Mouse (Mus musculus): ENCODE measurements at regions not wholly inside any gene's neighbourhood (a gene's known extent, or its start where the extent isn't known, plus 50 kb on each side); places are given as distances from the start of the nearest gene placed in this dataset.
"Not testable (repeated sequence)": the region's sequence is repeated elsewhere in the genome, so short reads cannot be mapped to it uniquely, and the experiment has no call there.

DNA sequence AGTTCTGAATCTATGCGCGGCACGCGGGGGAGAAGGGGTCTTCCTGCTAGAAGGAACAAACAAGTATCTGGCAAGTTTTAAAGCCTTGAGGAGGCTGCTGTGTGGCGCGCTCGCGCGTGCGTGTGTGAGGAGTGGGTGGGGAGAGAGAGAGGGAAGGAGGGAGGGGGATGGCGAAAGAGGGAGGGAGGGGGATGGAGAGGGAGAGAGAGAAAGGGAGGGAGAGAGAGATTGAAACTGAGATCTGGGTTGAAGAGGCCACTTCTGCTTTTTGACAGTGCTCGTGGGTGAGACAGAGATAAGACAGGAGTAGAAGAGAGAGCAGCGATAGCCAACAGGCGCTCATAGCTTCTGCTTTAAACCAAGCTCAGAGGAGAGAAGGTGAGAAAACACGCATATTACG is 166.0 kb upstream of the Rxfp2 start:
- Histone ChIP-seq H3K9ac (replicated peaks) (peak overlapping the region; percentile 14; the same call in 1 of the 2 replicates), H3K4me3 (replicated peaks) (no peak overlapping the region; the same call in 1 of the 2 replicates), H3K9me3 (no peaks in the 10 kb centered on the region), H3K27ac (no peak overlapping the region), H3K27me3 (peaks cover 16% of the 10 kb centered on the region), H3K4me1 (replicated peaks) (0 out of 2 replicates have a peak, but pooled peaks cover 4% of the 10 kb centered on the region), H3K4me2 (peak overlapping the region; percentile 45), H3K36me3 (no peaks in the 10 kb centered on the region)
- ATAC-seq (ENCODE audit: insufficient number of reproducible peaks, insufficient read depth, low FRiP score, low TSS enrichment, low read depth), result no peak
- 43% methylated on average over 16 of the region's 16 CpGs for WGBS

- WGBS, result 97% methylated on average over 1 of the region's 1 CpGs
- no peak for ATAC-seq (ENCODE audit: insufficient number of reproducible peaks, insufficient read depth, low FRiP score, low TSS enrichment, low read depth)
- H3K27ac ChIP-seq, result no peak overlapping the region
- H3K36me3 ChIP-seq, result no peaks in the 10 kb centered on the region
- H3K9ac ChIP-seq (replicated peaks), result no peak overlapping the region
- no peak overlapping the region for H3K4me3 ChIP-seq (replicated peaks)
- 0 out of 2 replicates have a peak, but pooled peaks cover 4% of the 10 kb centered on the region for H3K4me1 ChIP-seq (replicated peaks)
- H3K9me3 ChIP-seq, result no peaks in the 10 kb centered on the region
- no peak overlapping the region for H3K4me2 ChIP-seq
- H3K27me3 ChIP-seq, result peaks cover 16% of the 10 kb centered on the region
Measured at GRCm38 (mm10) chr5:149856101-149856500, 162.4 kb upstream of the Rxfp2 start.

DNA sequence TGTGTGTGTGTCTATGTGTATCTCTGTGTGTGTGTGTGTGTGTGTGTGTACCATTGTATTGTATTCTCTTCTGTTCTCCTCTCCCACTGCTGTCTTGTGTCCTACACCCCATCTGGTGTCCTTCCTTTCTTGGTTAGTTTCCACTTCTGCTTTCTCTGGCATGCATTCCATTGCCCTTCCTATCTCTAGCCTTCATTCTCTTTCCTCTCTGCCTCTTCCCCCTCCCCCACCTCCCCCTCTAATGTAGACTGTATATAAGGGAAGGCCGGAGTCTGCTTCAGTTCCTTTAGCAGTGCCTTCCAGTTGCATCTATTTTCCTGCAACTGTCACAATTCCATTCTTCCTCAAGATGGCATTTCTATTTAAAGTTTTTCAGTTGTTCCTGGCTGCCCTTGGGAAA is 161.5 kb upstream of the Rxfp2 start:
- H3K36me3 ChIP-seq, result no peaks in the 10 kb centered on the region
- H3K27me3 ChIP-seq, result peaks cover 16% of the 10 kb centered on the region
- H3K9me3 ChIP-seq, result no peaks in the 10 kb centered on the region
- no peak overlapping the region for H3K4me3 ChIP-seq (replicated peaks)
- ATAC-seq (ENCODE audit: insufficient number of reproducible peaks, insufficient read depth, low FRiP score, low TSS enrichment, low read depth), result no peak
- no peak overlapping the region for H3K27ac ChIP-seq
- H3K4me2 ChIP-seq, result no peak overlapping the region
- 83% methylated on average over 1 of the region's 1 CpGs for WGBS
- no peak overlapping the region for H3K9ac ChIP-seq (replicated peaks)
- H3K4me1 ChIP-seq (replicated peaks), result 0 out of 2 replicates have a peak, but pooled peaks cover 4% of the 10 kb centered on the region

DNA sequence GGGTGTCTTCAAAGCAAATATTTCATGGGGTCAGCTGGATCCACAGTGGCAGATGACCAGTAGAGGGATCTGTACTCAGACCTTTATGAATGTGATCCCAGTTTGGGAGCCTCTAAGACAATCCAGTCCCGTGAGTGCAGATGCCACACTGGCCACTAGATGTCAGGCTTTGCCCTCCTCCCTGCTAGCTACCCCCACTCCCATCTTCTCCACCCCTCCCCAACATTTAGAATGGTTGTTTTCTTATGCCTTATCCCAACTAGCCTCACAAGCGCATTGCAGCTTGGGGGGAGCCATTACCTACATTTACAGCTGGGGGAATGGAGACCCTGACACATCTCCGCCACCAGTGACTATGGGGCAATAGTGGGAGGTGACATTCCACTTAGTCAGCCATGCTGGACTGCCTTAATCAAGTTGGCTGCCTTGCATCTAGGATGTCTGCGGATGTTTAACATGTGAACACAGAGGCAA is 156.9 kb upstream of the Rxfp2 start:
- ATAC-seq (ENCODE audit: insufficient number of reproducible peaks, insufficient read depth, low FRiP score, low TSS enrichment, low read depth), result 0 out of 2 replicates have a peak, but pooled peaks have one; percentile 68
- Histone ChIP-seq H3K4me1 (replicated peaks) (no peaks in the 10 kb centered on the region; the same call in 1 of the 2 replicates), H3K27ac (no peak overlapping the region), H3K9me3 (no peaks in the 10 kb centered on the region), H3K36me3 (no peaks in the 10 kb centered on the region), H3K9ac (replicated peaks) (no peak overlapping the region), H3K27me3 (no peaks in the 10 kb centered on the region), H3K4me2 (no peak overlapping the region), H3K4me3 (replicated peaks) (no peak overlapping the region)
- WGBS, result 41% methylated on average over 4 of the region's 4 CpGs

- Histone ChIP-seq H3K27ac (no peak overlapping the region), H3K9ac (replicated peaks) (no peak overlapping the region), H3K4me1 (replicated peaks) (no peaks in the 10 kb centered on the region; the same call in 1 of the 2 replicates), H3K4me2 (no peak overlapping the region), H3K9me3 (no peaks in the 10 kb centered on the region), H3K27me3 (no peaks in the 10 kb centered on the region), H3K4me3 (replicated peaks) (no peak overlapping the region), H3K36me3 (no peaks in the 10 kb centered on the region)
- ATAC-seq (ENCODE audit: insufficient number of reproducible peaks, insufficient read depth, low FRiP score, low TSS enrichment, low read depth), result no peak
- WGBS, result 71% methylated on average over 7 of the region's 7 CpGs
Measured at GRCm38 (mm10) chr5:149867926-149868325, 150.5 kb upstream of the Rxfp2 start.

DNA sequence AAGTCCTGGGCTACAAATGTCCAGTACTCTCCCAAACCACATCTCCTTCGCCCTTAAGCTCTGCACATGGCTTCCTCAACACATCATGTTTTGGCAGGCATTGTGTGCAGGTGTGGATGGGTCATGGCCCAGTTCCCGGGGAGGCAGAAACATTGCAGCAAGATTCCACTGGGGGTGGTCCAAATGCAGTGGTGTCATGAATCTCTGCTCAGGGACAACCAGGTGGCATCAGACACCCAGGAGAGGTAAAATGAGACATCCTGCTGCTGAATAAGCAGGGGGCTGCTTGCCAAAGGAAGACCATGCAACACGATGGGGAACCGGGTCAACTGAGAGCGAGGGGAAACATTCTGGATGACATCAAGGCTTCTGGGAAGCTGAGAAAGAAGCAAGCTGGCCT is 149.0 kb upstream of the Rxfp2 start:
- no peak overlapping the region for H3K4me3 ChIP-seq (replicated peaks)
- H3K27me3 ChIP-seq, result no peaks in the 10 kb centered on the region
- H3K4me2 ChIP-seq, result no peak overlapping the region
- 74% methylated on average over 5 of the region's 5 CpGs for WGBS
- no peak overlapping the region for H3K9ac ChIP-seq (replicated peaks)
- no peak overlapping the region for H3K27ac ChIP-seq
- H3K4me1 ChIP-seq (replicated peaks), result no peaks in the 10 kb centered on the region
- ATAC-seq (ENCODE audit: insufficient number of reproducible peaks, insufficient read depth, low FRiP score, low TSS enrichment, low read depth), result no peak
- no peaks in the 10 kb centered on the region for H3K9me3 ChIP-seq
- H3K36me3 ChIP-seq, result no peaks in the 10 kb centered on the region

DNA sequence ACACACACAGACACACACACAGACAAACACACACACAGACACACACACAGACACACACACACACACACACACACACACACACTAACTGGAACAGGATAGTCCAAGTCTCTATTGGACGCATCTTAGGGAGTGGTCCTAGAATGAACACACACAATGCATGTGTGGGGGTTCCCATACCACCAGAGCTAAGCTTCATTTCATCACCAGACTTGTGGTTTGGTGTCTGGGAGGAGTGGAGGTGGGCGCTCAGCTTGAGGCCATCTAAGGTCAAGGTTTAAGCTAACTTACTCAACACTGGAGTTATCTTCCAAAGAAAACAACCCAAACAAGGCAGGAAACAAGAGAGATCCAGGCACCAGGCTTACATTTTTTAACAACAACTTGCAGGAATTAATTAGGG is 147.9 kb upstream of the Rxfp2 start:
- ATAC-seq (ENCODE audit: insufficient number of reproducible peaks, insufficient read depth, low FRiP score, low TSS enrichment, low read depth), result no peak
- no peaks in the 10 kb centered on the region for H3K9me3 ChIP-seq
- H3K36me3 ChIP-seq, result no peaks in the 10 kb centered on the region
- H3K4me1 ChIP-seq (replicated peaks), result no peaks in the 10 kb centered on the region
- H3K4me3 ChIP-seq (replicated peaks), result no peak overlapping the region
- no peaks in the 10 kb centered on the region for H3K27me3 ChIP-seq
- no peak overlapping the region for H3K4me2 ChIP-seq
- H3K27ac ChIP-seq, result no peak overlapping the region
- 92% methylated on average over 2 of the region's 2 CpGs for WGBS
- H3K9ac ChIP-seq (replicated peaks), result no peak overlapping the region

GRCm38 (mm10) chr5:149871521-149871920 is 147.0 kb upstream of the Rxfp2 start:
- Histone ChIP-seq H3K27me3 (no peaks in the 10 kb centered on the region), H3K4me1 (replicated peaks) (no peaks in the 10 kb centered on the region), H3K4me2 (no peak overlapping the region), H3K4me3 (replicated peaks) (no peak overlapping the region), H3K9me3 (no peaks in the 10 kb centered on the region), H3K36me3 (no peaks in the 10 kb centered on the region), H3K27ac (no peak overlapping the region), H3K9ac (replicated peaks) (no peak overlapping the region)
- no peak for ATAC-seq (ENCODE audit: insufficient number of reproducible peaks, insufficient read depth, low FRiP score, low TSS enrichment, low read depth)
- 22% methylated on average over 2 of the region's 2 CpGs for WGBS

- Histone ChIP-seq H3K27me3 (no peaks in the 10 kb centered on the region), H3K4me1 (replicated peaks) (peaks cover 2% of the 10 kb centered on the region; the same call in 1 of the 2 replicates), H3K36me3 (no peaks in the 10 kb centered on the region), H3K27ac (no peak overlapping the region), H3K9me3 (no peaks in the 10 kb centered on the region), H3K4me3 (replicated peaks) (no peak overlapping the region), H3K9ac (replicated peaks) (no peak overlapping the region), H3K4me2 (no peak overlapping the region)
- no peak for ATAC-seq (ENCODE audit: insufficient number of reproducible peaks, insufficient read depth, low FRiP score, low TSS enrichment, low read depth)
- 34% methylated on average over 9 of the region's 9 CpGs for WGBS
Measured at GRCm38 (mm10) chr5:149873482-149874002, 144.9 kb upstream of the Rxfp2 start.

DNA sequence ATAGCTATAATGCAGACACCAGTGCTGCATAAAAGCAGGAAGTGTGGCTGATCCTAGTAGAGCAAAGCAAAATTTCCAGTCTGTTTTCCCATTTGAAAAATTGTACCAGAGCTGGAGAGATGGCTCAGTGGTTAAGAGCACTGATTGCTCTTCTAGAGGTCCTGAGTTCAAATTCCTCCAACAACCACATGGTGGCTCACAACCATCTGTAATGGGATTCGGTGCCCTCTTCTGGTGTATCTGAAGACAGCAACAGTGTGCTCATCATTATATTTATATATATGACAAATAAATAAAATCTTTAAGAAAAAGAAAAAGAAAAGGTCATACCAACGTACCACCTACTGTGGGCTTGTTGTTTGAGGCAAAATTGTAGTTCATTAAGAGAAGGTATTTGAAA is 144.1 kb upstream of the Rxfp2 start:
- Histone ChIP-seq H3K4me1 (replicated peaks) (peaks cover 6% of the 10 kb centered on the region; the same call in 1 of the 2 replicates), H3K36me3 (no peaks in the 10 kb centered on the region), H3K27ac (no peak overlapping the region), H3K4me2 (no peak overlapping the region), H3K9me3 (no peaks in the 10 kb centered on the region), H3K9ac (replicated peaks) (no peak overlapping the region), H3K27me3 (no peaks in the 10 kb centered on the region), H3K4me3 (replicated peaks) (no peak overlapping the region)
- 90% methylated on average over 2 of the region's 2 CpGs for WGBS
- no peak for ATAC-seq (ENCODE audit: insufficient number of reproducible peaks, insufficient read depth, low FRiP score, low TSS enrichment, low read depth)

GRCm38 (mm10) chr5:149892453-149892852 is 126.0 kb upstream of the Rxfp2 start:
- not testable (repeated sequence) for H3K4me3 ChIP-seq (replicated peaks); H3K27me3 ChIP-seq; H3K9me3 ChIP-seq; H3K27ac ChIP-seq; H3K9ac ChIP-seq (replicated peaks); H3K36me3 ChIP-seq; H3K4me2 ChIP-seq; H3K4me1 ChIP-seq (replicated peaks); ATAC-seq (ENCODE audit: insufficient number of reproducible peaks, insufficient read depth, low FRiP score, low TSS enrichment, low read depth)

- H3K36me3 ChIP-seq, result no peaks in the 10 kb centered on the region
- no peaks in the 10 kb centered on the region for H3K27me3 ChIP-seq
- ATAC-seq (ENCODE audit: insufficient number of reproducible peaks, insufficient read depth, low FRiP score, low TSS enrichment, low read depth), result no peak
- H3K9me3 ChIP-seq, result no peaks in the 10 kb centered on the region
- no peak overlapping the region for H3K27ac ChIP-seq
- H3K9ac ChIP-seq (replicated peaks), result no peak overlapping the region
- 71% methylated on average over 3 of the region's 3 CpGs for WGBS
- peaks cover 12% of the 10 kb centered on the region for H3K4me1 ChIP-seq (replicated peaks)
- H3K4me2 ChIP-seq, result no peak overlapping the region
- no peak overlapping the region for H3K4me3 ChIP-seq (replicated peaks)
Measured at GRCm38 (mm10) chr5:149906927-149907326, 111.5 kb upstream of the Rxfp2 start.

Data from limb, embryonic 12.5 days (tissue).